Mouse (Mus musculus): Measurements from ENCODE around the gene Trim8. TPM values are rescaled to one million over a fixed set of nuclear protein-coding genes. Genes with fewer than 3 reads are reported as not detected.

Trim8 gene
- polyA plus RNA-seq, 1 experiment from 2014 or later: 30.5 TPM

GRCm38 (mm10) chr19:46505646-46506371 lies 4.3 kb downstream of the Trim8 start:
- H3K27me3 ChIP-seq (ENCODE audit: insufficient read depth, low read length): no peaks in the 10 kb centered on the region
- H3K4me3 ChIP-seq (replicated peaks; ENCODE audit: low read depth, low read length): peak overlapping the region; percentile 96
- H3K27ac ChIP-seq: peak overlapping the region; percentile 84
- no peak for ATAC-seq (replicated peaks; ENCODE audit: low FRiP score, low read depth)
- 63% methylated on average over 8 of the region's 8 CpGs for WGBS
- H3K9ac ChIP-seq (ENCODE audit: low read depth, low read length): peak overlapping the region; percentile 99; the same call in 1 of the 2 replicates
- peaks cover 24% of the 10 kb centered on the region; the same call in 1 of the 2 replicates for H3K36me3 ChIP-seq (ENCODE audit: insufficient read depth, low read length)
- no peak for DNase-seq (ENCODE audit: low spot score)
- H3K9me3 ChIP-seq (replicated peaks; ENCODE audit: low read length): no peaks in the 10 kb centered on the region
- peak overlapping the region; percentile 91 for H3K4me2 ChIP-seq (ENCODE audit: low read length)
- peaks cover 59% of the 10 kb centered on the region for H3K4me1 ChIP-seq (replicated peaks; ENCODE audit: insufficient read depth, low read length)
- no peak for TF ChIP-seq CTCF (IDR thresholded peaks at IDR 0.05; ENCODE audit: low read depth)

GRCm38 (mm10) chr19:46506372-46506717 lies 4.8 kb downstream of the Trim8 start:
- no peak for ATAC-seq (replicated peaks; ENCODE audit: low FRiP score, low read depth)
- Histone ChIP-seq H3K27ac (peak overlapping the region; percentile 84), H3K4me3 (replicated peaks; ENCODE audit: low read depth, low read length) (peak overlapping the region; percentile 3; the same call in 1 of the 2 replicates), H3K36me3 (ENCODE audit: insufficient read depth, low read length) (peaks cover 26% of the 10 kb centered on the region), H3K4me1 (replicated peaks; ENCODE audit: insufficient read depth, low read length) (peaks cover 59% of the 10 kb centered on the region), H3K9ac (ENCODE audit: low read depth, low read length) (peak overlapping the region; percentile 99), H3K9me3 (replicated peaks; ENCODE audit: low read length) (no peaks in the 10 kb centered on the region), H3K27me3 (ENCODE audit: insufficient read depth, low read length) (no peaks in the 10 kb centered on the region), H3K4me2 (ENCODE audit: low read length) (peak overlapping the region; percentile 91)
- no peak for DNase-seq (ENCODE audit: low spot score)
- TF ChIP-seq CTCF (IDR thresholded peaks at IDR 0.05; ENCODE audit: low read depth): no peak
- 35% methylated on average over 3 of the region's 3 CpGs for WGBS

- Histone ChIP-seq H3K27me3 (ENCODE audit: insufficient read depth, low read length) (no peaks in the 10 kb centered on the region), H3K4me1 (replicated peaks; ENCODE audit: insufficient read depth, low read length) (peaks cover 59% of the 10 kb centered on the region), H3K27ac (peak overlapping the region; percentile 84), H3K4me3 (replicated peaks; ENCODE audit: low read depth, low read length) (no peak overlapping the region), H3K36me3 (ENCODE audit: insufficient read depth, low read length) (peaks cover 31% of the 10 kb centered on the region), H3K4me2 (ENCODE audit: low read length) (peak overlapping the region; percentile 91), H3K9ac (ENCODE audit: low read depth, low read length) (peak overlapping the region; percentile 99), H3K9me3 (replicated peaks; ENCODE audit: low read length) (no peaks in the 10 kb centered on the region)
- TF ChIP-seq CTCF (IDR thresholded peaks at IDR 0.05; ENCODE audit: low read depth): no peak
- DNase-seq (ENCODE audit: low spot score) (no peak), ATAC-seq (replicated peaks; ENCODE audit: low FRiP score, low read depth) (no peak)
- WGBS: 59% methylated on average over 8 of the region's 8 CpGs
Observed at GRCm38 (mm10) chr19:46507181-46507581, 5.7 kb downstream of the Trim8 start.

GRCm38 (mm10) chr19:46507806-46508205 lies 6.3 kb downstream of the Trim8 start:
- Histone ChIP-seq H3K27ac (peak overlapping the region; percentile 84), H3K4me3 (replicated peaks; ENCODE audit: low read depth, low read length) (no peak overlapping the region), H3K27me3 (ENCODE audit: insufficient read depth, low read length) (no peaks in the 10 kb centered on the region), H3K36me3 (ENCODE audit: insufficient read depth, low read length) (peaks cover 38% of the 10 kb centered on the region), H3K4me2 (ENCODE audit: low read length) (peak overlapping the region; percentile 91), H3K4me1 (replicated peaks; ENCODE audit: insufficient read depth, low read length) (peaks cover 59% of the 10 kb centered on the region), H3K9me3 (replicated peaks; ENCODE audit: low read length) (no peaks in the 10 kb centered on the region), H3K9ac (ENCODE audit: low read depth, low read length) (peak overlapping the region; percentile 99)
- no peak for TF ChIP-seq CTCF (IDR thresholded peaks at IDR 0.05; ENCODE audit: low read depth)
- DNase-seq (ENCODE audit: low spot score) (peak; percentile 41), ATAC-seq (replicated peaks; ENCODE audit: low FRiP score, low read depth) (peak; percentile 48; the same call in 1 of the 2 replicates)
- 17% methylated on average over 1 of the region's 1 CpGs for WGBS

GRCm38 (mm10) chr19:46508738-46509137 lies 7.2 kb downstream of the Trim8 start:
- H3K36me3 ChIP-seq (ENCODE audit: insufficient read depth, low read length): peaks cover 46% of the 10 kb centered on the region
- WGBS: 28% methylated on average over 3 of the region's 3 CpGs
- DNase-seq (ENCODE audit: low spot score): no peak
- H3K27me3 ChIP-seq (ENCODE audit: insufficient read depth, low read length): no peaks in the 10 kb centered on the region
- no peak overlapping the region for H3K4me3 ChIP-seq (replicated peaks; ENCODE audit: low read depth, low read length)
- peak overlapping the region; percentile 40; the same call in 1 of the 2 replicates for H3K9ac ChIP-seq (ENCODE audit: low read depth, low read length)
- peak overlapping the region; percentile 84 for H3K27ac ChIP-seq
- no peak for ATAC-seq (replicated peaks; ENCODE audit: low FRiP score, low read depth)
- TF ChIP-seq CTCF (IDR thresholded peaks at IDR 0.05; ENCODE audit: low read depth): no peak
- peaks cover 59% of the 10 kb centered on the region for H3K4me1 ChIP-seq (replicated peaks; ENCODE audit: insufficient read depth, low read length)
- no peaks in the 10 kb centered on the region for H3K9me3 ChIP-seq (replicated peaks; ENCODE audit: low read length)
- peak overlapping the region; percentile 91 for H3K4me2 ChIP-seq (ENCODE audit: low read length)

- H3K4me1 ChIP-seq (replicated peaks; ENCODE audit: insufficient read depth, low read length): peaks cover 59% of the 10 kb centered on the region
- peak overlapping the region; percentile 84 for H3K27ac ChIP-seq
- DNase-seq (ENCODE audit: low spot score) (no peak), ATAC-seq (replicated peaks; ENCODE audit: low FRiP score, low read depth) (no peak; the same call in 1 of the 2 replicates)
- no peak for TF ChIP-seq CTCF (IDR thresholded peaks at IDR 0.05; ENCODE audit: low read depth)
- peaks cover 51% of the 10 kb centered on the region for H3K36me3 ChIP-seq (ENCODE audit: insufficient read depth, low read length)
- H3K9me3 ChIP-seq (replicated peaks; ENCODE audit: low read length): no peaks in the 10 kb centered on the region
- H3K27me3 ChIP-seq (ENCODE audit: insufficient read depth, low read length): no peaks in the 10 kb centered on the region
- peak overlapping the region; percentile 40; the same call in 1 of the 2 replicates for H3K9ac ChIP-seq (ENCODE audit: low read depth, low read length)
- H3K4me3 ChIP-seq (replicated peaks; ENCODE audit: low read depth, low read length): no peak overlapping the region
- H3K4me2 ChIP-seq (ENCODE audit: low read length): peak overlapping the region; percentile 91; the same call in 1 of the 2 replicates
- WGBS: 46% methylated on average over 3 of the region's 3 CpGs
Observed at GRCm38 (mm10) chr19:46509202-46509601, 7.7 kb downstream of the Trim8 start.
